Mouse (Mus musculus) C2C12 (cell line): ENCODE measurements around the gene Tctex1d1. TPM values are rescaled to one million over a fixed set of nuclear protein-coding genes. Genes with fewer than 3 reads are reported as not detected.

Experiments
- H3K27me3 ChIP-seq: one replicate; pipeline ENCODE4 v1.6.1; 2011; ENCODE audit not compliant: control insufficient read depth, insufficient read depth, insufficient read length
- H3K36me3 ChIP-seq: one replicate; pipeline ENCODE4 v1.6.1; 2011; ENCODE audit not compliant: control insufficient read depth, insufficient read depth
- H3K4me3 ChIP-seq: one replicate; pipeline ENCODE4 v1.5.1; 2011; ENCODE audit warnings: mild to moderate bottlenecking, control low read depth; ENCODE audit not compliant: poor library complexity, insufficient read depth, severe bottlenecking
- H3K79me2 ChIP-seq: one replicate; pipeline ENCODE4 v1.6.1; 2011; ENCODE audit not compliant: control insufficient read depth, insufficient read depth
- H3K79me3 ChIP-seq: one replicate; pipeline ENCODE4 v1.6.1; 2011; ENCODE audit warnings: low read depth, control low read depth
- H3ac ChIP-seq: one replicate; pipeline ENCODE3; 2011; ENCODE audit warnings: low read depth; ENCODE audit not compliant: control insufficient read depth, insufficient read length
- CEBPB ChIP-seq: IDR thresholded peaks from one replicate; pipeline ENCODE4 v1.6.1; 2011; ENCODE audit warnings: low read depth, mild to moderate bottlenecking, control low read depth, moderate library complexity
- CTCF ChIP-seq: IDR thresholded peaks from one replicate; pipeline ENCODE4 v1.5.1; 2011; ENCODE audit not compliant: control insufficient read depth, insufficient read depth, insufficient read length
- FOSL1 ChIP-seq: IDR thresholded peaks from one replicate; pipeline ENCODE4 v1.8.0; 2011; ENCODE audit warnings: mild to moderate bottlenecking, low read length; ENCODE audit not compliant: poor library complexity, insufficient read depth, severe bottlenecking
- MAX ChIP-seq: IDR thresholded peaks from one replicate; pipeline ENCODE4 v1.6.1; 2011; ENCODE audit warnings: mild to moderate bottlenecking, control low read depth
- MYOD1 ChIP-seq: IDR thresholded peaks from one replicate; pipeline ENCODE4 v1.6.1; 2011; ENCODE audit warnings: low read depth; ENCODE audit not compliant: control insufficient read depth, insufficient read length
- MYOG ChIP-seq: IDR thresholded peaks from one replicate; pipeline ENCODE4 v1.6.1; 2011; ENCODE audit not compliant: control insufficient read depth, insufficient read length; ENCODE audit errors: extremely low read depth
- USF1 ChIP-seq: IDR thresholded peaks from one replicate; pipeline ENCODE4 v1.6.1; 2011; ENCODE audit warnings: low read depth, mild to moderate bottlenecking, control low read depth, moderate library complexity
- long read RNA-seq, 2 experiments: library from polyadenylated mRNA; unstranded; transcript quantifications; one replicate each; pipeline ENCODE4 v2.0.0; 2019 to 2020
- polyA plus RNA-seq: library from polyadenylated mRNA; unstranded; fragments of >200 nt; fragmentation: generic; extraction: Trizol; gene quantifications from one replicate; pipeline ENCODE4 v1.2.1, GENCODE M21; 2012; ENCODE audit warnings: missing spikeins

Gene Tctex1d1
- not detected for polyA plus RNA-seq
- long read RNA-seq, experiment 1 = 0 reads
- long read RNA-seq, experiment 2 = 0 reads

DNA sequence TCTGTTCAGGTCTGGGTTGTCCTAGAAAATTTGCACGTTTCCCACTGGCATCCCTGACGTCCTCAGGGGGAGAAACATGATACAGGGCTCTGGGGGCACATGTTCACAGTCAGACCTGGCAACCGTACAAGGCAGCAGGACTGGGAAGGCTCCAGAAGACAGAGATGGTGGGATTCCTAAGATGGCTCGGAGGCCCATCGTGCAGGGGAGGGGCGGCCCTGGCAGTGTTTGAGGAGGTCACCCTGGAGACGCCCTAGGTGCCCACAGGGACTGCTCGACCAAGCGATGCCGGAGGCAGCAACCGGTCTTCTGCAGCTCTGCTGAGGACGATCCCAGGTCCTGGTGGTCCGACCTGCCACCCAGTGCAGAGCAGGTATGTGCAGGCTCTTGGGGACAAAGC, at the start of gene Tctex1d1:
Gene Tctex1d1 (plus strand): TSS at position 167 of the 400 bp plus-strand sequence.
- no peaks in the 10 kb centered on the region for H3K27me3 ChIP-seq
- H3K79me3 ChIP-seq = no peaks in the 10 kb centered on the region
- H3K79me2 ChIP-seq = no peaks in the 10 kb centered on the region
- no peak within 1 kb of the TSS for H3K4me3 ChIP-seq
- H3ac ChIP-seq = no peak within 1 kb of the TSS
- TF ChIP-seq CEBPB (no peak), FOSL1 (no peak), MYOG (no peak)
- no peaks in the 10 kb centered on the region for H3K36me3 ChIP-seq

DNA sequence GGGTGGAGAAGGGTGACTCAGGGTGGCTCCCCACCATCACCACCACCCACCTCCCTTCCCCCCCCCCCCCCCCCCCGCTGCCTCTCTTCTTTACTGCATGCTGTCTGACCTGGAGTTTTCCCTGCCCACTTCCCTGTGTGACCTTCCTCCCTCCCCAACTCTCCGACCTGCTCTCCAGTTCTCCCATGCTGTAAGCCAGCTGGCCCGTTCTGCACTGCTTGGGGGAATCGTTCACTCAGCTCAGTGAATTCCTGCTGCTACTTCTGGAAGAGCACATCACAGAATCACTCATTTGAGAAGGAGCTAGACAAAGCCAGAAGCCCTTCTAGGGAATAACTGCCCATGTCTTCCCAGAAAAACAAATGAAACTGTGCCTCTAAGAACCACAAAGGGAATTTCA, 48.9 kb upstream of the Tctex1d1 start:
- Histone ChIP-seq H3K79me3 (no peaks in the 10 kb centered on the region), H3K36me3 (no peaks in the 10 kb centered on the region), H3K4me3 (no peak overlapping the region), H3K79me2 (no peaks in the 10 kb centered on the region), H3ac (no peak overlapping the region), H3K27me3 (no peaks in the 10 kb centered on the region)
- TF ChIP-seq MYOG (no peak), CEBPB (no peak), FOSL1 (no peak), USF1 (no peak), MYOD1 (no peak), CTCF (no peak), MAX (no peak)

DNA sequence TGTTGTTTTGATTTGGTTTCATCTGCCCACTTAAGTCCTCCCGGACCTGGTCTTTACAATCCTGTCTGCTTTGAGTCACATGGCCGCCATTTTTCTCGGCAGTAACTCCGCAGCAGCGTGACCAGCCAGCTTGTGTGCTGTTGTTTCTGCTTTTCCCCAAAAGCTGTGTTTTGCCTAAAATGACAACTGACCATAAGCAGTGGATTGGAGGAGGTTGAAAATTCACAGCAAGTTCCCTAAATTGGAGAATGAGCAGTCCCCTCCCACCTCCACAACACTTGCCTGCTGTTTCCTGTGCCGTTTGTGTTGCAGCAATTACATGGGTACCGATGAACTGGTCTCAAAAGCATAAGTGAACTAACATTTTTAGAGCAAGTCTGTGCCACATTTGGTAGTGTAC, 47.7 kb upstream of the Tctex1d1 start:
- TF ChIP-seq MYOG (no peak), CEBPB (no peak), FOSL1 (no peak), MYOD1 (no peak), USF1 (no peak), MAX (no peak), CTCF (no peak)
- Histone ChIP-seq H3K36me3 (no peaks in the 10 kb centered on the region), H3ac (no peak overlapping the region), H3K4me3 (no peak overlapping the region), H3K27me3 (no peaks in the 10 kb centered on the region), H3K79me3 (no peaks in the 10 kb centered on the region), H3K79me2 (no peaks in the 10 kb centered on the region)

DNA sequence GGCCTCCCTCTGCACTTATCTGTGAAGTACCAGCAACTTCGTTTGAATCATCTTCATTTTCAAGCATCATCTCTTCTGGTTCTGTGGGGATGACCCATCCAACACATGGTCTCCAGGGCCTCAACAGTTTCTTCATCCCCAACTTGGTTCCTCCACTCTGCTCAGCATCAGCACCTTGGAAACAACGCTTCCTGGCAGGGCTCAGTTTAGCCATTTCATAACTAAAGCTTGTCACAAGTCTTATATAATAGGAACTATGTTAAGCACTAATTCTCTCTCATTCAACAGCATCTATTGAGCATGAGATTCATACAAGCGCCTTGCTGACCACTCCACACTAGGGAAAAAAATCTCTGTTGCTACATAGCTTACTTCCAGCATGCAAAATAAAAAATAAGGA, 38.1 kb upstream of the Tctex1d1 start:
- Histone ChIP-seq H3K36me3 (no peaks in the 10 kb centered on the region), H3K27me3 (no peaks in the 10 kb centered on the region), H3K4me3 (no peak overlapping the region), H3ac (no peak overlapping the region), H3K79me3 (no peaks in the 10 kb centered on the region), H3K79me2 (no peaks in the 10 kb centered on the region)
- TF ChIP-seq CEBPB = no peak
- no peak for TF ChIP-seq USF1
- TF ChIP-seq CTCF = no peak

DNA sequence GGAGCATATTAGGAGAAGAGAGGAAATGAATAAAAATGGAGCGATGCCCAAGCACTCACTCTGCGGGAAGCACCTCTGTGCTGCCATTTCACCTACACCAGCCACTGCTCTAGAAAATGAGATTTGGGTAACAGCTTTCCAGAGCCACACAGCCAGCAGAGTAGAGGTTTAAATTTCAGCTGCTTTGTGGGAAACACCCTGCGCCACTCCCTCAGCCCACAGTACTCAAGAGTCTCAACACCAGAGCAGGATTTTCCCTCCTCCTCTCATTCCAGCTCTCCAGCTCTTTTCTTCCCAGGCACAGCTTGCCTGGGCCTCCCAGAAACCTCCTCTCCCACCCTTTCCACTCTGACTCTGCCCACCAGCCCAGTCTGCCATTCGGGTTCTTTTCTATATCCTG, 37.7 kb upstream of the Tctex1d1 start:
- TF ChIP-seq MYOD1 (no peak), MAX (no peak), FOSL1 (no peak), CTCF (no peak), CEBPB (no peak)
- Histone ChIP-seq H3K79me3 (no peaks in the 10 kb centered on the region), H3K4me3 (no peak overlapping the region), H3K27me3 (no peaks in the 10 kb centered on the region), H3K79me2 (no peaks in the 10 kb centered on the region), H3ac (no peak overlapping the region), H3K36me3 (no peaks in the 10 kb centered on the region)

DNA sequence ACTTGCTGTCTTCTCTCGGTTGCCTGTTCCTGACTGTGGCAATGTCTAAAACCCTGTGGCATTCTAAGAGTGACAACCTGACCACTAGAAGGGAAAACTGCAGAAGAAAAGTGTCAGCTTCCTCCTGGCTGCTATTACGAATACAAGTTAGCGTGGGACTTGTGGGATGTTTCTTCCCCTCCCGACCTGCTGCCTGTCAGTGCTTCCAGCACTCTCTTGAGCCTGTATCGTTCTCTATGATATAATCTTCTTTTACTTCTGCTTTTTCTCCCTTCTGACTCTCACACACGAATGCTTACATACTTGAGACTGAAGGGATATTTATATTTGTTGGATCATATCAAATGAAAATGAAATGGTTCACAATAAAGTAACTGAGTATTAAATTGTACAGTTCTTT, 34.1 kb upstream of the Tctex1d1 start:
- TF ChIP-seq CEBPB = no peak
- no peak for TF ChIP-seq CTCF
- no peak for TF ChIP-seq FOSL1
- TF ChIP-seq MYOG = no peak
- no peak for TF ChIP-seq MAX
- TF ChIP-seq USF1 = no peak
- no peak for TF ChIP-seq MYOD1
- H3K79me3 ChIP-seq = no peaks in the 10 kb centered on the region
- no peaks in the 10 kb centered on the region for H3K27me3 ChIP-seq
- no peak overlapping the region for H3K4me3 ChIP-seq
- no peak overlapping the region for H3ac ChIP-seq
- no peaks in the 10 kb centered on the region for H3K36me3 ChIP-seq
- no peaks in the 10 kb centered on the region for H3K79me2 ChIP-seq
